Mouse (Mus musculus) CH12.LX (cell line): ENCODE data around the gene Rtn3. TPM values are rescaled to one million over a fixed set of nuclear protein-coding genes. Genes with fewer than 3 reads are reported as not detected.
A peak's percentile ranks its signal among the peaks of the same experiment; 100 is the strongest.

Source experiments
- DNase-seq: peaks from one replicate; pipeline ENCODE4 v3.0.0-alpha.2; 2013; ENCODE audit errors: extremely low read depth
- H3K27ac ChIP-seq: 2 replicates; pipeline ENCODE4 v1.5.1; 2012; ENCODE audit warnings: low read depth, mild to moderate bottlenecking, control low read depth, moderate library complexity; ENCODE audit not compliant: insufficient read depth
- H3K27me3 ChIP-seq: replicated peaks from 2 replicates; pipeline ENCODE3; 2012; ENCODE audit warnings: inconsistent platforms
- H3K36me3 ChIP-seq, 2 experiments: replicated peaks in 1 of 2; 2 replicates each; pipeline versions ENCODE3 to v1.6.1; 2012; ENCODE audit warnings: inconsistent platforms in 1 of 2, low read length in 1 of 2, mild to moderate bottlenecking in 1 of 2, mixed read lengths in 1 of 2, moderate library complexity in 1 of 2; ENCODE audit not compliant: control insufficient read depth in 1 of 2, insufficient read depth in 1 of 2
- H3K4me1 ChIP-seq, 2 experiments: 2 replicates each; pipeline ENCODE4 v1.6.1; 2012; ENCODE audit warnings: inconsistent platforms in 1 of 2, moderate library complexity in 1 of 2; ENCODE audit not compliant: insufficient read depth in 2 of 2, control insufficient read depth in 1 of 2
- H3K4me2 ChIP-seq: 2 replicates; pipeline ENCODE4 v1.6.1; 2012; ENCODE audit warnings: low read depth, mild to moderate bottlenecking, control low read depth; ENCODE audit not compliant: poor library complexity, insufficient read depth, severe bottlenecking
- H3K4me3 ChIP-seq, 3 experiments: fragments of 150-350 bp in 1 of 3; sonication (generic) in 1 of 3; replicated peaks in 1 of 3; 2 replicates each; pipeline versions ENCODE3 to v1.5.1; 2011 to 2012; ENCODE audit warnings: low read depth in 2 of 3, low read length in 2 of 3, mild to moderate bottlenecking in 2 of 3, moderate library complexity in 2 of 3, control low read depth in 1 of 3, improper control_type of control experiment in 1 of 3, inconsistent platforms in 1 of 3, mixed read lengths in 1 of 3; ENCODE audit not compliant: poor library complexity in 1 of 3
- H3K79me2 ChIP-seq: replicated peaks from 2 replicates; pipeline ENCODE4 v1.6.1; 2012; ENCODE audit warnings: mild to moderate bottlenecking, moderate library complexity; ENCODE audit not compliant: control insufficient read depth, poor library complexity, insufficient read depth, severe bottlenecking; ENCODE audit errors: extremely low read depth
- H3K9ac ChIP-seq: 2 replicates; pipeline ENCODE4 v1.6.1; 2012; ENCODE audit warnings: low read depth, mild to moderate bottlenecking, control low read depth, moderate library complexity; ENCODE audit not compliant: insufficient read depth
- H3K9me3 ChIP-seq: replicated peaks from 2 replicates; pipeline ENCODE3; 2012; ENCODE audit warnings: low read length, inconsistent platforms, mixed read lengths
- CHD1 ChIP-seq: IDR thresholded peaks from 2 replicates; pipeline ENCODE4 v1.6.1; 2012; ENCODE audit warnings: low read depth, low read length, improper control_type of control experiment, inconsistent platforms
- CHD2 ChIP-seq: IDR thresholded peaks from 2 replicates; pipeline ENCODE4 v1.6.1; 2011; ENCODE audit warnings: low read length, improper control_type of control experiment
- CTCF ChIP-seq, 2 experiments: IDR thresholded peaks in 1 of 2; conservative IDR thresholded peaks in 1 of 2; 2 replicates each; pipeline ENCODE4 v1.5.1; 2011 to 2012; ENCODE audit warnings: low read depth in 2 of 2, low read length in 2 of 2, improper control_type of control experiment in 1 of 2, inconsistent platforms in 1 of 2, mild to moderate bottlenecking in 1 of 2, moderate library complexity in 1 of 2
- E2F4 ChIP-seq: IDR thresholded peaks from 2 replicates; pipeline ENCODE4 v1.6.1; 2011; ENCODE audit warnings: low read depth, low read length, improper control_type of control experiment; ENCODE audit not compliant: insufficient replicate concordance
- ELF1 ChIP-seq: IDR thresholded peaks from 2 replicates; pipeline ENCODE4 v1.6.1; 2014; ENCODE audit warnings: low read depth, mild to moderate bottlenecking, inconsistent platforms, low read length, improper control_type of control experiment
- EP300 ChIP-seq: IDR thresholded peaks from 2 replicates; pipeline ENCODE4 v1.6.1; 2011; ENCODE audit warnings: low read length, improper control_type of control experiment
- IRF4 ChIP-seq: IDR thresholded peaks from 2 replicates; pipeline ENCODE4 v1.6.1; 2014; ENCODE audit warnings: low read depth, mild to moderate bottlenecking, inconsistent platforms, low read length, improper control_type of control experiment
- JUN ChIP-seq: IDR thresholded peaks from 2 replicates; pipeline ENCODE4 v1.6.1; 2011; ENCODE audit warnings: low read depth, mild to moderate bottlenecking, low read length, improper control_type of control experiment, moderate library complexity; ENCODE audit not compliant: insufficient read depth
- JUND ChIP-seq: conservative IDR thresholded peaks from 2 replicates; pipeline ENCODE4 v1.6.1; 2011; ENCODE audit warnings: low read depth, low read length, improper control_type of control experiment
- KAT2A ChIP-seq: IDR thresholded peaks from 2 replicates; pipeline ENCODE4 v1.6.1; 2012; ENCODE audit warnings: low read length, improper control_type of control experiment, inconsistent platforms; ENCODE audit not compliant: insufficient replicate concordance
- MAX ChIP-seq: IDR thresholded peaks from 2 replicates; pipeline ENCODE4 v1.6.1; 2011; ENCODE audit warnings: low read length, improper control_type of control experiment
- MAZ ChIP-seq: IDR thresholded peaks from 2 replicates; pipeline ENCODE4 v1.6.1; 2012; ENCODE audit warnings: low read depth, mild to moderate bottlenecking, inconsistent platforms, low read length, improper control_type of control experiment, moderate library complexity
- MEF2A ChIP-seq: IDR thresholded peaks from 2 replicates; pipeline ENCODE4 v1.6.1; 2014; ENCODE audit warnings: low read depth, mild to moderate bottlenecking, inconsistent platforms, low read length, improper control_type of control experiment, borderline replicate concordance
- MYC ChIP-seq: IDR thresholded peaks from 2 replicates; pipeline ENCODE4 v1.6.1; 2011; ENCODE audit warnings: low read depth, mild to moderate bottlenecking, improper control_type of control experiment, low read length
- NRF1 ChIP-seq: IDR thresholded peaks from 2 replicates; pipeline ENCODE4 v1.6.1; 2014; ENCODE audit warnings: low read depth, mild to moderate bottlenecking, inconsistent platforms, low read length, improper control_type of control experiment, moderate library complexity
- PAX5 ChIP-seq: IDR thresholded peaks from 2 replicates; pipeline ENCODE4 v1.6.1; 2012; ENCODE audit warnings: low read length, inconsistent platforms, mixed read lengths
- POLR2A ChIP-seq: IDR thresholded peaks from 2 replicates; pipeline ENCODE4 v1.6.1; 2011; ENCODE audit warnings: low read depth, mild to moderate bottlenecking, improper control_type of control experiment, low read length
- POLR2AphosphoS2 ChIP-seq: IDR thresholded peaks from 2 replicates; pipeline ENCODE4 v1.6.1; 2011; ENCODE audit warnings: low read depth, low read length, improper control_type of control experiment
- RAD21 ChIP-seq: IDR thresholded peaks from 2 replicates; pipeline ENCODE4 v1.6.1; 2011; ENCODE audit warnings: low read depth, mild to moderate bottlenecking, low read length, improper control_type of control experiment, moderate library complexity
- RCOR1 ChIP-seq: conservative IDR thresholded peaks from 2 replicates; pipeline ENCODE4 v1.6.1; 2012; ENCODE audit warnings: low read depth, mild to moderate bottlenecking, inconsistent platforms, low read length, improper control_type of control experiment
- SIN3A ChIP-seq: IDR thresholded peaks from 2 replicates; pipeline ENCODE4 v1.6.1; 2012; ENCODE audit warnings: low read length, improper control_type of control experiment, inconsistent platforms
- SMC3 ChIP-seq: IDR thresholded peaks from 2 replicates; pipeline ENCODE4 v1.6.1; 2011; ENCODE audit warnings: low read depth, low read length, improper control_type of control experiment
- TBP ChIP-seq: conservative IDR thresholded peaks from 2 replicates; pipeline ENCODE4 v1.6.1; 2011; ENCODE audit warnings: low read depth, low read length, improper control_type of control experiment
- TCF12 ChIP-seq: IDR thresholded peaks from 2 replicates; pipeline ENCODE4 v1.6.1; 2014; ENCODE audit warnings: low read depth, mild to moderate bottlenecking, inconsistent platforms, low read length, improper control_type of control experiment
- UBTF ChIP-seq: IDR thresholded peaks from 2 replicates; pipeline ENCODE4 v1.6.1; 2012; ENCODE audit warnings: low read depth, mild to moderate bottlenecking, inconsistent platforms, low read length, improper control_type of control experiment, moderate library complexity
- USF2 ChIP-seq: conservative IDR thresholded peaks from 2 replicates; pipeline ENCODE4 v1.6.1; 2011; ENCODE audit warnings: low read depth, low read length, improper control_type of control experiment
- ZMIZ1 ChIP-seq: IDR thresholded peaks from 2 replicates; pipeline ENCODE4 v1.6.1; 2012; ENCODE audit warnings: low read depth, mild to moderate bottlenecking, inconsistent platforms, low read length, improper control_type of control experiment
- ZNF384 ChIP-seq: IDR thresholded peaks from 2 replicates; pipeline ENCODE4 v1.6.1; 2012; ENCODE audit warnings: low read depth, low read length, improper control_type of control experiment, inconsistent platforms
- dilution Hi-C: fragments of 300-500 bp; cut with MboI; formaldehyde crosslinking; loops from 2 replicates; pipeline ENCODE4 v1.14.3; 2020; ENCODE audit warnings: low sequenced_read_pairs; ENCODE audit not compliant: extremely low pct_unique_long_range_greater_than_20kb, extremely low pct_ligation_motif_present
- in situ Hi-C: fragments of 300-500 bp; cut with MboI; formaldehyde crosslinking; loops from 3 replicates; pipeline ENCODE4 v1.14.3; 2019; ENCODE audit warnings: low sequenced_read_pairs, low pct_ligation_motif_present, low pct_unique_long_range_greater_than_20kb, mixed read lengths
- polyA plus RNA-seq: library from polyadenylated mRNA; unstranded; fragments of >175 nt; gene quantifications from 2 replicates; pipeline ENCODE4 v1.2.1, GENCODE M21; 2012; ENCODE audit warnings: low read depth; ENCODE audit not compliant: insufficient read length
- total RNA-seq, 2 experiments: library from RNA; depleted of rRNA; stranded (reverse); fragments of 300-350 nt in 1 of 2; fragments of >200 nt in 1 of 2; gene quantifications; 2 replicates each; pipeline ENCODE4 v1.2.3; 2012 to 2014

Rtn3 gene
- total and polyA plus RNA-seq, 3 experiments = 32.7 to 102 (median 39.1) TPM

DNA sequence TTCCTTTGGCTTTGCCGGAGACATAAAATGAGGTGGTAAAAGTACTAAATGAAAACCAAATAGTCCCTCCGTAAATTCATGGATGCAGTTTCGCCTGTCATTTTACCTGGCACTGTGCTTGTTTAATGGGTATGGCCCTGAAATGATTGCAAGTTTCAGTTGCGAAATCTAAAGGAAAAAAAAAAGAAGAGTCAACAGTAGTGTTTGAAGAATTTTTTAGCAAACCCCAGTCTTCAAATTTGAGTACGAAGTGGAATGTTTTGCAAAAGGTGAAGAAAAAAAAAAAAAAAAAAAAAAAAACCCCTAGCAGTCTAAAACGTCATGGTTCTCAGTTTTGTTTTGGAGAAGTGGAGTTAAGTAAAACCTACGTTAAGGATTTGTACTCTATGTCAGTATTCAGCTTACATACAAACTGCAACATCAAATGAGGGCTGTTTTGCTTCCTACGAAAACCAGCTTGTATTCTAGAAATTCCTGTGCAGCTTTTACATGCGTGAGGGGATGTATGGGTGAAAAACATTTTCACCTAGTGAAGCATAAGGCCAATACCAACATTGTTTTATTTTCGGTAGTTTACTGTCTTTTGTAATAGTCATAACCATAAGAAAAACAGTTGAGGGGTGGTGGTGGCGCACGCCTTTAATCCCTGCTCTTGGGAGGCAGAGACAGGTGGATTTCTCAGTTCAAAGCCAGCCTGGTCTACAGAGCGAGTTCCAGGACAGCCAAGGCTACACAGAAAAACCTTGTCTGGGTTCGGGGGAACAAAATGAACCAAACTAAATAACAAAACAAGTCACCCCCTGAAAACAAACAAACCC lies 12.3 kb upstream of the Rtn3 start:
- dilution Hi-C loops = no loop called here
- Histone ChIP-seq H3K36me3 (peaks cover 0 to 1% of the 10 kb centered on the region in 2 experiments), H3K27ac (no peak overlapping the region), H3K4me2 (peak overlapping the region; percentile 76), H3K9ac (peak overlapping the region; percentile 84), H3K9me3 (no peaks in the 10 kb centered on the region), H3K4me1 (peaks cover 0 to 3% of the 10 kb centered on the region in 2 experiments; a peak in 1 of 4 replicates), H3K79me2 (peaks cover 10% of the 10 kb centered on the region), H3K27me3 (no peaks in the 10 kb centered on the region)
- DNase-seq = peak; percentile 22
- in situ Hi-C loops = no loop called here
- peak; percentile 70 for TF ChIP-seq SIN3A
- 0 out of 2 replicates have a peak, but pooled peaks have one; percentile 21 for TF ChIP-seq KAT2A
- peak; percentile 13; the same call in 1 of the 2 replicates for TF ChIP-seq EP300
- TF ChIP-seq SMC3 = no peak
- TF ChIP-seq ZNF384 = peak; percentile 96
- TF ChIP-seq, all 38 proteins: peak for 4
- H3K4me3 ChIP-seq = peak overlapping the region; percentile 50 to 74 (median 68)

DNA sequence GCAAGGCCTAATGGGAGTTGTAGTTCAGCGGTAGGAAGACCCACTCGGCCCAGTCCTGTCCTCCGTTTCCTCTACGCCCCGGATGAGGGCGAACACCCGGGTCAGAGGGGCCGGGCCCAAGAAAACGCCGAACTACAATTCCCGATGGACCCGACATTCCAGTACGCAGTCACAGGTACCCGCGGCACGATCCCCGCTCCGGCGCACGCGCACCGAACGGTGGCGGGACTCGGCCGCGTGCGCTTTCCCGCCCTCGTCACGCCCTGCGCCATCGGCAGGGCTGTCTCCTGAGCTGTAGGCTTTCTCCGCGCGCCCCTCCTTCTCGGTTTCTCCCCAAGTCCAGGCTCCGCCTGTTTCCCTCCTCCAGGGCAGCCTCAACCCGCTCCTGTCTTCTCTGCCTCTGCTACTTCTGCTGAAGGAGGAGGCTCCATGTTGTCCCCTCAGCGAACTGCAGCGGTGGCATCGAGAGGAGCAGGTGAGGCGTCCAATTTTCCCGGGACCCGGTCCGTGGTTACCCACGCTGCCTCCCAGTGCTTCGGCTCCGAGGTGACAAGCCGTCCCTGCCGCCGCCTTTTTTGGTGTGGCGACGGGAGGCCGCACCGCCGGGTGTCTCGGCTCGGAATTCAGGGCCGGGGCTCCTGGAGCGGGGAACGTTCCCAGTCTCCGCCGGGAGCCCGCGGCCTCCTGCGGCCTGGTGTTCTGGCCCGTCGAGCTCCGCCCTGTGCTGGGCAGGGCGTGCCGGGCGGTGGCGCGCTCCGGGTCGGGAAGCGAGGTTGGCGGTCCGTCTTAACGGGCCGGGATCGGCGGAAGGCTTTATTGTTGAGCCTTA lies 11.3 kb upstream of the Rtn3 start:
- Histone ChIP-seq H3K36me3 (peaks cover 0 to 1% of the 10 kb centered on the region in 2 experiments), H3K79me2 (peaks cover 10% of the 10 kb centered on the region), H3K9me3 (no peaks in the 10 kb centered on the region), H3K27me3 (no peaks in the 10 kb centered on the region), H3K27ac (peak overlapping the region; percentile 65), H3K9ac (peak overlapping the region; percentile 84), H3K4me3 (peak overlapping the region; percentile 68 to 74 (median 72)), H3K4me2 (peak overlapping the region; percentile 47), H3K4me1 (peaks cover 0 to 3% of the 10 kb centered on the region in 2 experiments; a peak in 1 of 4 replicates)
- peak; percentile 84 for DNase-seq
- dilution Hi-C loops = no loop called here
- in situ Hi-C loops = no loop called here
- TF ChIP-seq PAX5 = no peak
- no peak; the same call in none of the 2 replicates for TF ChIP-seq SIN3A
- peak; percentile 16; the same call in 1 of the 2 replicates for TF ChIP-seq TCF12
- peak; percentile 96 for TF ChIP-seq UBTF
- TF ChIP-seq JUND = no peak
- 0 out of 2 replicates have a peak, but pooled peaks have one; percentile 30 for TF ChIP-seq ZMIZ1
- no peak for TF ChIP-seq RAD21
- no peak for TF ChIP-seq RCOR1
- TF ChIP-seq IRF4 = 0 out of 2 replicates have a peak, but pooled peaks have one; percentile 7
- TF ChIP-seq CTCF (conservative IDR thresholded peaks at IDR 0.05 in 1 of 2, IDR thresholded peaks at IDR 0.05 in 1 of 2; ENCODE audit: low read depth in 2 of 2, low read length in 2 of 2) = peak in 1 of 2 experiments; percentile 10; a peak in 1 of 4 replicates
- TF ChIP-seq ZNF384 = peak; percentile 91
- peak; percentile 98 for TF ChIP-seq MAX
- no peak for TF ChIP-seq USF2
- peak; percentile 91 for TF ChIP-seq NRF1
- no peak for TF ChIP-seq MEF2A
- peak; percentile 76; the same call in 1 of the 2 replicates for TF ChIP-seq KAT2A
- TF ChIP-seq CHD1 = no peak; the same call in 1 of the 2 replicates
- no peak for TF ChIP-seq MAZ
- TF ChIP-seq E2F4 = peak; percentile 72; the same call in 1 of the 2 replicates
- TF ChIP-seq TBP = 0 out of 2 replicates have a peak, but pooled peaks have one; percentile 41
- no peak for TF ChIP-seq JUN
- TF ChIP-seq SMC3 = no peak
- peak; percentile 71 for TF ChIP-seq POLR2A
- no peak for TF ChIP-seq CHD2
- TF ChIP-seq EP300 = no peak
- TF ChIP-seq MYC = peak; percentile 86
- no peak for TF ChIP-seq POLR2AphosphoS2
- TF ChIP-seq ELF1 = peak; percentile 50
